Mouse (Mus musculus): ENCODE measurements at regions not wholly inside any gene's neighbourhood (a gene's known extent, or its start where the extent isn't known, plus 50 kb on each side); places are given as distances from the start of the nearest gene placed in this dataset.
A peak's percentile ranks its signal among the peaks of the same experiment; 100 is the strongest.
"Not testable (repeated sequence)": the region's sequence is repeated elsewhere in the genome, so short reads cannot be mapped to it uniquely, and the experiment has no call there.

DNA sequence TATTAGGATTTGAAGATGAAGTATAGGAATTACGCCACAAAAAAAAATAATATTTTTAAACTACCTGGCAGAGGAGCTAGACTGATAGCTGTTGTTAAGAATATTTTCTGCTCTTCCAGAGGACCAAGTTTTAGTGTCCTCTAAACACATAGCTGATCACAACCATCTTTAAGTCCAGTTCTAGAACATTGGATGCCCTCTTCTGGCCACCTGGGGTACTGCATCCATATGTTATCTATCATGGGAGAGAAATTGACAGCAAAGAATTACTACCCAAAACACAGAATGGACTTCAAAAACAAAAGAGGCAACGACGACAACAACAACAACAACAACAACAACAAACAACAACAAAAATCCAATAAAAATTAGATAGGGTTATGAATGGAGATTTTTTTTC is 71.0 kb upstream of the Prl4a1 start:
- DNase-seq (ENCODE audit: low spot score in 2 of 2) = peak; percentile 2 to 11

DNA sequence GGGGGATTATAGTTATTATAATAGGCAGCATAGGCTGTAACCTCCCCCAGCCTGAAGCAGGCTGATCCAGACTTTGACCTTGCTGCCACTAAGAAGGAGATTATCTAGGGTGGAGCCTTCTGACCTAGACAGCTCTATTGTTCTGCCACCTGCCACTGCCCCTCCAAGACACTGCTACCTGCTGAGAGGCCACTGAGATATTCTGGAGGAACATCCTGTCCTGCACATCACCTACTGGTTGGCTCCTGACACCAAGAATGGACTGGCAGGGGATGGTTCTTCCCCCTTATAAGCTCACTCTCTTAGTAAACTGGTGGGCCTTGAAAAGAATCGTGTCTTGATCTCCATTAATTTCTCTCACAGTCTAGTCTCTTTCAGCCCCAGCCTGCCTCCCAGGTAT is 55.6 kb upstream of the Prl4a1 start:
- DNase-seq (ENCODE audit: low spot score in 2 of 2) = not testable (repeated sequence)

DNA sequence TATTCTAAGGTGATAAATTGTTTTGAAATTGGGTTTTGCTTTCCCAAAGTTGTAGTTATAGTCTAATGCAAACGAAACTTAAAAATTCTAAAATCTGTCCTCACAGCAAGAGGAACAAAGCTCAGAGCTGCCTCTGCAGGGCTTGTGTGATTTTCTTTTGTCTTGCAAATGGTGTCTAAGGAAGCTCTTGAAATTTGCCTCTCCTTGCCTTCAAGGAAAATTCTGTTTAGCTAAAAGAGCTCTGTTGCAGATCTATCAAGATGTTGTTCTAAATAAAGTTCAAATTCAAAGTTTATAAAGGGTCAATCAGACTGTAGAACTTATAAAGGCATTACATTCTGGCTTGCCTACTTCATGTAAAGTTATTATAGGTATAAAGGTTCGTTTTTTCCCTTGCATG is 53.6 kb upstream of the Prl4a1 start:
- DNase-seq (ENCODE audit: low spot score in 2 of 2) = not testable (repeated sequence)

DNA sequence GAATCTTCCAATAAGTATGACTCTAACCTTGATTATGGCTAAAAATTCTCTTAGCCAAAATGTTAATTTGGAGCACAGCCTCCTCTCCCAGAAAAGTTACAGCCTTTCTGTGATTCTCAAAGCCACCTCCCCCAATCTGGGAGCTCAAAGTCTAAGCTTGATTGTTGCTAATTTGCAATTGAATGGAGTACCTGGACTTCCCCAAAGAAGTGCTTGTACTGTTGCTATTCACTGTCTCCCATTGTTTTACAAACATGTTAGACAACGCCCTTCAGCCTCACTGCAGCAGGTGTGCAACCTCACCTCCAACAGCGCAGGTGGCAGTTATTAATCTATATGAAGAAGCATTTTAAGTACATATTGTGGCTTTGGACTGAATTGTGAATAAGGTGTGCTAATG is 50.0 kb upstream of the Prl4a1 start:
- DNase-seq (ENCODE audit: low spot score in 2 of 2) = not testable (repeated sequence)

Measured in spleen, postnatal 36 days (tissue).